Mouse (Mus musculus): Measurements from ENCODE around the gene Pdzd7. TPM values are rescaled to one million over a fixed set of nuclear protein-coding genes. Genes with fewer than 3 reads are reported as not detected.

Pdzd7 gene
- total and polyA plus RNA-seq, 2 experiments from 2014 or later, result 1.9 to 7.7 TPM

DNA sequence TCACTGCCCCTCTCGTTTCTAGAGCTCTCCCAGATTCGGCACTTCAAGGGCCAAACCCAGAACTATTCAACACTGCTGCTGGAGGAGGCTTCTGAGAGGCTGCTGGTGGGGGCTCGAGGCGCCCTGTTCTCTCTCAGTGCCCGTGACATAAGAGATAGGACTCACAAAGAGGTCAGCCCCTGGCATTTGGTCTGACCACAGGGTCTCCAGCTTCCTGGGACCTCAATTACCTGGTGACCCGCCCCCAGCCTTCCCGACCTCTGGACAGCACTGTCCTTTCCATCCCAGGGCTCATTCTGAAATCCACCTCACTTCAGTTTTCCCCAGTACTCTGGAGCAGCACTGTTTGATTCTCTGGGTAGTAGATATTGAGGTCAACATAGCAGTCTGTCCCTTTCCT lies 52.8 kb downstream of the Pdzd7 start:
- no peak overlapping the region for H3K27ac ChIP-seq
- H3K9ac ChIP-seq (replicated peaks; ENCODE audit: low read length), result no peak overlapping the region
- H3K4me1 ChIP-seq (ENCODE audit: insufficient read depth, low read length), result 0 out of 2 replicates have a peak, but pooled peaks cover 2% of the 10 kb centered on the region
- DNase-seq (ENCODE audit: low spot score) (no peak), ATAC-seq (no peak)
- peaks cover 11% of the 10 kb centered on the region; the same call in 1 of the 2 replicates for H3K36me3 ChIP-seq (ENCODE audit: insufficient read depth, low read length)
- H3K4me3 ChIP-seq (ENCODE audit: low read length), result no peak overlapping the region
- H3K4me2 ChIP-seq (ENCODE audit: low read depth, low read length), result no peak overlapping the region
- H3K27me3 ChIP-seq (ENCODE audit: insufficient read depth, low read length), result no peaks in the 10 kb centered on the region
- 65% methylated on average over 7 of the region's 7 CpGs for WGBS
- H3K9me3 ChIP-seq (ENCODE audit: low read length), result no peaks in the 10 kb centered on the region
- no peak for TF ChIP-seq CTCF (IDR thresholded peaks at IDR 0.05; ENCODE audit: low read depth)

DNA sequence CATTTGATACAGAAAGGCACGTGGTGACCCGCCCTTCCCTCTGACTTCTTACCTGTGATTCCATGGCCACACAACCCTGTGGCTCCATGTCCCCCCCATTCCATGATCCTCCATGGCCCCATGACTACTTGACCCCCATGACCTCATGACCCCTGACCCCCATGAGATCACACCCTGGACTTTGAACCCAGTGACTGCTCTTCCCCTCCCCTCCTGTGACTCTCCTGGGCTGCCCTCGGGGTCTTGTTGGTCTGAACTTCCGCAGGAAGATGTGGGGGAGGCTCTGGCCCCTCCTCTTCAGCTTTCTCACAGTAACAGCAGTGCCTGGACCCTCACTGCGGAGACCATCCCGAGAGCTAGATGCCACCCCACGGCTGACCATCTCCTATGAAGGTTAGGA lies 53.3 kb downstream of the Pdzd7 start:
- no peak for DNase-seq (ENCODE audit: low spot score)
- 51% methylated on average over 7 of the region's 7 CpGs for WGBS

DNA sequence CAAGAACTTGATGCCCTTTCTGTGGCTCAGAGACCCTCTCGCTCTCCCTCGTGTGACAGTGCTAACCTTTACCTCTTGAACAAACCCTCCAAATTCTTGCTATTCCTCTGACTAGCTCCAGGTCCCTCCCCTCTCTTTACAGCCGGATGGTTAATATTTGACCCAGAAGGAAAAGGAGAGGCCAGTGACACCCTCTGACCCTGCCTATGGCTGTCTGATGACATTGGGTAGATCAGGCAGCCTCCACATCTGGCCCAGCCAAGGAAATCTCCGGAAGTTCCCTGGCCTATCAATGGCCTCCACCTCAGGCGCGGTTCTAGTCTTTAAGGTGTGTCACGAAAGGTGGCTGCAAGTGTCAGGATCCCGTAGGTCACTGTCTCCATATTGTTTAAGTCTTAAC lies 54.5 kb downstream of the Pdzd7 start:
- H3K4me1 ChIP-seq (ENCODE audit: insufficient read depth, low read length), result 0 out of 2 replicates have a peak, but pooled peaks cover 2% of the 10 kb centered on the region
- H3K4me3 ChIP-seq (ENCODE audit: low read length), result no peak overlapping the region
- no peak overlapping the region for H3K9ac ChIP-seq (replicated peaks; ENCODE audit: low read length)
- no peak overlapping the region for H3K27ac ChIP-seq
- H3K4me2 ChIP-seq (ENCODE audit: low read depth, low read length), result peak overlapping the region; percentile 93
- 76% methylated on average over 8 of the region's 8 CpGs for WGBS
- H3K36me3 ChIP-seq (ENCODE audit: insufficient read depth, low read length), result no peaks in the 10 kb centered on the region
- H3K27me3 ChIP-seq (ENCODE audit: insufficient read depth, low read length), result no peaks in the 10 kb centered on the region
- no peak for ATAC-seq
- no peak for TF ChIP-seq CTCF (IDR thresholded peaks at IDR 0.05; ENCODE audit: low read depth)
- no peak for DNase-seq (ENCODE audit: low spot score)
- no peaks in the 10 kb centered on the region for H3K9me3 ChIP-seq (ENCODE audit: low read length)

More for the DNA sequence above, 53.3 kb downstream of the Pdzd7 start:
- Histone ChIP-seq H3K4me1 (ENCODE audit: insufficient read depth, low read length) (0 out of 2 replicates have a peak, but pooled peaks cover 2% of the 10 kb centered on the region), H3K36me3 (ENCODE audit: insufficient read depth, low read length) (peaks cover 6% of the 10 kb centered on the region; the same call in 1 of the 2 replicates), H3K27ac (no peak overlapping the region), H3K9ac (replicated peaks; ENCODE audit: low read length) (no peak overlapping the region), H3K4me3 (ENCODE audit: low read length) (no peak overlapping the region), H3K9me3 (ENCODE audit: low read length) (no peaks in the 10 kb centered on the region), H3K27me3 (ENCODE audit: insufficient read depth, low read length) (no peaks in the 10 kb centered on the region), H3K4me2 (ENCODE audit: low read depth, low read length) (no peak overlapping the region)
- TF ChIP-seq CTCF (IDR thresholded peaks at IDR 0.05; ENCODE audit: low read depth), result no peak
- ATAC-seq, result no peak

DNA sequence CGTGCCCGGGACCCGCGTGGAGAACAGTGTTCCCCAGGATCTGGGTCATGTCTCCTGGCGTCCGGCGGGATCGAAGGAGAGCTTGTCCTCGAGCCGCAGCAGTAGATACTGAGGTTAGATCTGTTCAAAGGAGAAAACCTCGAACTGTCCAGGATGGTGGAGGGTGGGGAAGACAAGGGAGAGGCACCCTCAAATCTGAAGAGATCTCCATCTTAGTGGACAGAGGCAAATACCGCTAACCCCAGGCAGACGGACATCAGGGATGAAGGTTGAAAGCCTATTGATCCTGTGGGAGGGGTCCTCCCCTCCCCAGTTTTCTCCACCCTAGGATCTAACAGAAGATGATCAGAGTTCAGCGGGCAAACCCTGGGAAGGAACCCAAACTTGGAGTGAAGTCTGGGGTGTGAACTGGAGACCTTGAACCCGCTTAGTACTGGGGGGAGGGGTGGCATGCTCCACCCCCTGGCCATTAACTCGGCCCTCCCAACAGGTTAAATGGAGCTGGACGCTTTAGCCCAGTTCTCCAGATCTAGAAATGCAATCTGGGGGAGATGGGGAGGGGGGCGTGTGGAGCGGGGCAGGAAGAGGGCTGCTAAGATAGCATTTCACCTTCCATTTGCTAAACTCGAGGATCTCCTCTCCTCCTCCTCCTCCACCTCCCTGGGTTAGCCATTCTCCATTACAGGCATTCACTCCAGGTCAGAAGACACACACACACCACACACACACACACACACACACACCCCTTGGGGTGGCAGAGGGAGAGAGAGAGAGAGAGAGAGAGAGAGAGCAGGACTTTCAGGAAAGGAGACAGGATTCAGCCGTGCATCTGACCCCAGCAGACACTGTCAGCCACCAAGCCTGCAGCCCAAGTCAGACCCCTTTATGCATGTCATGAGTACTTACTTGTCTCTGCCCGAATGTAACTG lies 55.7 kb downstream of the Pdzd7 start:
- 4% methylated on average over 22 of the region's 22 CpGs for WGBS
- DNase-seq (ENCODE audit: low spot score), result no peak
- Histone ChIP-seq H3K9me3 (ENCODE audit: low read length) (no peaks in the 10 kb centered on the region), H3K4me3 (ENCODE audit: low read length) (peak overlapping the region; percentile 84), H3K4me2 (ENCODE audit: low read depth, low read length) (peak overlapping the region; percentile 93), H3K27me3 (ENCODE audit: insufficient read depth, low read length) (no peaks in the 10 kb centered on the region), H3K9ac (replicated peaks; ENCODE audit: low read length) (peak overlapping the region; percentile 94), H3K27ac (peak overlapping the region; percentile 82), H3K36me3 (ENCODE audit: insufficient read depth, low read length) (no peaks in the 10 kb centered on the region), H3K4me1 (ENCODE audit: insufficient read depth, low read length) (0 out of 2 replicates have a peak, but pooled peaks cover 2% of the 10 kb centered on the region)
- TF ChIP-seq CTCF (IDR thresholded peaks at IDR 0.05; ENCODE audit: low read depth), result no peak
- ATAC-seq, result peak; percentile 30

DNA sequence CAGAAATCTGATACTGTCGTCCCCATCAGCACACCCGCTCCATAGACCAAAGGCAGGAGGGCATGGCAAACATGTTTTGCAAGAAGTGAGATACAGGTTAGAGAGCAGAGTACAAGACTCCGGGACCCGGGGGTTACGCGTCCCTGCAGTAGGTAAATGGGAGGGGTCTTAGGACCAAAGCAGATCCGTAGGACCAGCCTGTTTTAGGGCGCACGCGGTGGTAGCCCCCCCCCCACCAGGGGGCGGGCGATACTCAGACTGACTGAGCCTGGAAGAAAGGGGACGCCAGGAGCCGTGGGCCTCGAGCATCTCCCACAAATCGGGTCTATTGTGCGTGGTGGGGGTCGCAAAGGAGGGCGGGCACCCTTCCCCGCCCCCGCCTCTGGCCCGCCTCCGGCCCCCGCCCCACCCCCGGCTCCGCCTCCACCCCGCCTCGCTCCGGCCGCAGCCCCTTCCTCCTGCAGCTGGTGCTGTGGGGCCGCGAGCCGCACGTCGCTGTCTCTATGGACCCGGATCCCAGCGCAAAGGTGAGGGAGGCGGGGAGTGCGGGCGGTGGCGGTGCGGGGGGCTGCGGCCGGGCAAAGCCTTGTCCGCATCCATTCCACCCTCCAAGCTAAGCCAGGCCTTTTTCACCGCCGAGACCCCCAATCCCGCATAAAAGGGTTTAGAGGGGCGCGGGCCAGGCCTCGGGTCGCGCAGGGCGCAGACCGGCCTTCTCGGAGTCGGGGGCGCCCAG lies 56.5 kb downstream of the Pdzd7 start, which contains the start of gene Sema4g:
Gene Sema4g, plus strand, starts transcription at position 271 of the 736 bp plus-strand sequence.
- H3K27ac ChIP-seq, result peak within 1 kb of the TSS; percentile 82
- DNase-seq (ENCODE audit: low spot score) (peak; percentile 79), ATAC-seq (peak; percentile 78)
- H3K9ac ChIP-seq (replicated peaks; ENCODE audit: low read length), result peak within 1 kb of the TSS; percentile 94
- H3K27me3 ChIP-seq (ENCODE audit: insufficient read depth, low read length), result no peaks in the 10 kb centered on the region
- H3K9me3 ChIP-seq (ENCODE audit: low read length), result no peaks in the 10 kb centered on the region
- no peaks in the 10 kb centered on the region for H3K36me3 ChIP-seq (ENCODE audit: insufficient read depth, low read length)
- peak within 1 kb of the TSS; percentile 93 for H3K4me2 ChIP-seq (ENCODE audit: low read depth, low read length)
- H3K4me3 ChIP-seq (ENCODE audit: low read length), result peak within 1 kb of the TSS; percentile 84
- WGBS, result under 1% methylated on average over 39 of the region's 58 CpGs
- peak; percentile 56 for TF ChIP-seq CTCF (IDR thresholded peaks at IDR 0.05; ENCODE audit: low read depth)
- 0 out of 2 replicates have a peak, but pooled peaks cover 2% of the 10 kb centered on the region for H3K4me1 ChIP-seq (ENCODE audit: insufficient read depth, low read length)

DNA sequence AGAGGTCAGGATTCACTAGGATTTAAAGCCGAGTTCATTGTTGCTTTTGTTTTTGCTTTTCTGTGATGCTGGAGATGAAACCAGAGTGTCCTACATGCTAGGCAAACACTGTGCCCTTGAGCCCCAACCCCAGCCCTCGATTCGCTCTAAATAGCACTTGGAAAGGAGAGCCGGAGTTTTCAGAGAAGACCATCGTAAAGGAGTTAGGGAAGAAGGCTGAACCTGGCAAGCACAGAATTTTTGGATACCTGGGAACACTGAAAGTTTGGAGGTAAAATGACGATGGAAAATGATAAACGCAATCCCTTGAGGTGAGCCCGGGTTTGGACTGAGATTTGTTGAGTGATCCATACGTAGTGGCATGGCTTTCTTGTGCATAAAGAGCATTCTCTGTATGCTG lies 57.2 kb downstream of the Pdzd7 start:
- Histone ChIP-seq H3K27ac (peak overlapping the region; percentile 82; the same call in 1 of the 2 replicates), H3K27me3 (ENCODE audit: insufficient read depth, low read length) (no peaks in the 10 kb centered on the region), H3K9me3 (ENCODE audit: low read length) (no peaks in the 10 kb centered on the region), H3K4me2 (ENCODE audit: low read depth, low read length) (peak overlapping the region; percentile 93), H3K9ac (replicated peaks; ENCODE audit: low read length) (peak overlapping the region; percentile 94), H3K36me3 (ENCODE audit: insufficient read depth, low read length) (no peaks in the 10 kb centered on the region), H3K4me1 (ENCODE audit: insufficient read depth, low read length) (0 out of 2 replicates have a peak, but pooled peaks cover 2% of the 10 kb centered on the region), H3K4me3 (ENCODE audit: low read length) (peak overlapping the region; percentile 84)
- DNase-seq (ENCODE audit: low spot score), result no peak
- no peak for ATAC-seq
- no peak for TF ChIP-seq CTCF (IDR thresholded peaks at IDR 0.05; ENCODE audit: low read depth)
- 32% methylated on average over 9 of the region's 9 CpGs for WGBS
